Mouse (Mus musculus) small intestine, adult 2 months (tissue): ENCODE measurements around the gene Ccdc102a.

Experiments
- CTCF ChIP-seq: fragments of 200-500 bp; IDR thresholded peaks from 2 replicates; pipeline ENCODE4 v1.5.1; 2012; ENCODE audit warnings: low read depth, mild to moderate bottlenecking, control low read depth, inconsistent platforms, low read length, moderate library complexity, mixed read lengths; ENCODE audit not compliant: insufficient replicate concordance, insufficient read length; ENCODE audit errors: extremely low read depth
- POLR2A ChIP-seq: fragments of 200-500 bp; IDR thresholded peaks from 2 replicates; pipeline ENCODE4 v1.6.1; 2012; ENCODE audit warnings: low read depth, mild to moderate bottlenecking, control low read depth, inconsistent platforms, low read length, moderate library complexity

DNA sequence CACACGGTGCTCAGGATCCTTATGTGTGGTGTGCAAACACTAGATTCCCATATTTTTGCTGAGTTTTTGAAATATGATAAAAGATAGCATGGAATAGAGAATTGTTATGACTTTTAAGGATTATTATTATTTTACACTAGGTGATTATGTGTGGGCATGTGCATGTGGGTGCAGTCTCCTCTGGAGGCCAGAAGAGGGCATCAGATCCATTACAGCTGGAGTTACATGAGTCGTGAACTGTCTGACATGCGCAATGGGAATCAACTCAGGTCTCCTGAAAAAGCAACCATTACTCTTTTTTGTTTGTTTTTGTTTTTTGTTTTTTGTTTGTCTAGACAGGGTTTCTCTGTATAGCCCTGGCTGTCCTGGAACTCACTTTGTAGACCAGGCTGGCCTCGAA, 31.1 kb upstream of the Ccdc102a start:
- TF ChIP-seq POLR2A (no peak), CTCF (no peak)
